In genomic region chr8:35293437-35294126, GRCm38 (mm10) we compare ENCODE assay signal across 17 mouse cellular contexts.
A peak's percentile ranks its signal among the peaks of the same experiment; 100 is the strongest.
DNase-seq lines count a peak whose midpoint lies in the region; ATAC-seq and TF ChIP-seq lines count a peak whose summit lies in the region.
"Had no signal": no experiment of that assay in that cellular context is flagged by ENCODE, and none has a peak within 500 bp of the region (broad histone marks: within the 10 kb centered on the region; RNA-seq: fewer than 3 reads in every experiment).

No protein-coding gene starts in this region.

- TF ChIP-seq CTCF in lung, postnatal 0 days (IDR thresholded peaks at IDR 0.05) = no peak
- no peak for TF ChIP-seq CTCF in lung, adult 2 months (IDR thresholded peaks at IDR 0.05; ENCODE audit: insufficient read depth, low read length)

- no peaks in the 10 kb centered on the region for H3K9me3 ChIP-seq in hindbrain, embryonic 15.5 days
- no peaks in the 10 kb centered on the region for H3K9me3 ChIP-seq in hindbrain, embryonic 11.5 days (ENCODE audit: control insufficient read depth, low read length)
- no peaks in the 10 kb centered on the region for H3K9me3 ChIP-seq in lung, postnatal 0 days (ENCODE audit: low read length)
- H3K9me3 ChIP-seq: forebrain, embryonic 15.5 days; liver, embryonic 12.5 days had no signal

- no peak for DNase-seq in hindbrain, embryonic 11.5 days (ENCODE audit: low spot score)
- peak; percentile 21 for DNase-seq in lung, postnatal 0 days (ENCODE audit: low spot score)
- DNase-seq in lung, adult 2 months = no peak
- DNase-seq in mesoderm, embryonic 11.5 days (ENCODE audit: low read depth, low spot score) = peak; percentile 19
- DNase-seq in layer of hippocampus, postnatal 36 days = no peak
- DNase-seq: adrenal gland, postnatal 10 days; cerebellum, adult 9-11 months; heart, adult 2 months; kidney, postnatal 14 days; right cerebral cortex, postnatal 4 days; thymus, postnatal 36 days had no signal

- TF ChIP-seq POLR2A in lung, adult 2 months (IDR thresholded peaks at IDR 0.05; ENCODE audit: borderline replicate concordance, extremely low read depth, low read depth, low read length) = no peak

- TF ChIP-seq EP300 in lung, postnatal 0 days (IDR thresholded peaks at IDR 0.05) = no peak

- H3K27me3 ChIP-seq in hindbrain, embryonic 15.5 days = no peaks in the 10 kb centered on the region
- no peaks in the 10 kb centered on the region for H3K27me3 ChIP-seq in hindbrain, embryonic 11.5 days (ENCODE audit: control insufficient read depth, insufficient read depth, low read length)
- H3K27me3 ChIP-seq in lung, postnatal 0 days (replicated peaks; ENCODE audit: insufficient read depth, low read length) = no peaks in the 10 kb centered on the region
- H3K27me3 ChIP-seq: forebrain, embryonic 15.5 days; liver, embryonic 12.5 days had no signal

- ATAC-seq in hindbrain, embryonic 15.5 days (ENCODE audit: low FRiP score, low read depth) = peak; percentile 48; the same call in 1 of the 2 replicates
- no peak for ATAC-seq in hindbrain, embryonic 11.5 days (ENCODE audit: low FRiP score)
- peak; percentile 57 for ATAC-seq in lung, postnatal 0 days
- ATAC-seq in megakaryocyte-erythroid progenitor cell, adult 5-6 weeks (replicated peaks; ENCODE audit: low FRiP score, low TSS enrichment, poor library complexity, severe bottlenecking) = no peak
- no peak for ATAC-seq in erythroid progenitor cell, adult 5-6 weeks (replicated peaks; ENCODE audit: low FRiP score, poor library complexity, severe bottlenecking)
- ATAC-seq: forebrain, embryonic 15.5 days; liver, embryonic 12.5 days had no signal

- H3K9ac ChIP-seq in hindbrain, embryonic 15.5 days = no peak overlapping the region
- no peak overlapping the region for H3K9ac ChIP-seq in hindbrain, embryonic 11.5 days (ENCODE audit: low read depth, low read length)
- H3K9ac ChIP-seq in lung, postnatal 0 days (replicated peaks; ENCODE audit: low read depth) = no peak overlapping the region
- H3K9ac ChIP-seq: forebrain, embryonic 15.5 days; liver, embryonic 12.5 days had no signal

- WGBS in hindbrain, embryonic 15.5 days = 59% methylated on average over 14 of the region's 14 CpGs
- WGBS in hindbrain, embryonic 11.5 days = 77% methylated on average over 14 of the region's 14 CpGs
- WGBS in lung, postnatal 0 days = 12% methylated on average over 14 of the region's 14 CpGs
- 31% methylated on average over 14 of the region's 14 CpGs for WGBS in lung, adult 2 months

- no peak overlapping the region for H3K4me2 ChIP-seq in hindbrain, embryonic 15.5 days
- no peak overlapping the region for H3K4me2 ChIP-seq in hindbrain, embryonic 11.5 days (replicated peaks; ENCODE audit: low read depth, low read length)
- H3K4me2 ChIP-seq in lung, postnatal 0 days (replicated peaks; ENCODE audit: low read depth, low read length) = no peak overlapping the region
- H3K4me2 ChIP-seq: forebrain, embryonic 15.5 days; liver, embryonic 12.5 days had no signal

- H3K4me3 ChIP-seq in hindbrain, embryonic 15.5 days = no peak overlapping the region
- no peak overlapping the region for H3K4me3 ChIP-seq in hindbrain, embryonic 11.5 days (ENCODE audit: low read depth, low read length)
- no peak overlapping the region for H3K4me3 ChIP-seq in lung, postnatal 0 days (ENCODE audit: low read depth, low read length)
- H3K4me3 ChIP-seq in lung, adult 2 months (replicated peaks; ENCODE audit: extremely low read depth, low read depth, low read length) = no peak overlapping the region
- H3K4me3 ChIP-seq: forebrain, embryonic 15.5 days; heart, adult 2 months; liver, embryonic 12.5 days; megakaryocyte, embryonic 14.5 days had no signal

- H3K36me3 ChIP-seq in hindbrain, embryonic 15.5 days = no peaks in the 10 kb centered on the region
- no peaks in the 10 kb centered on the region for H3K36me3 ChIP-seq in hindbrain, embryonic 11.5 days (ENCODE audit: control insufficient read depth, insufficient read depth, low read length)
- no peaks in the 10 kb centered on the region for H3K36me3 ChIP-seq in lung, postnatal 0 days (ENCODE audit: insufficient read depth, low read length)
- H3K36me3 ChIP-seq: forebrain, embryonic 15.5 days; liver, embryonic 12.5 days had no signal

- no peaks in the 10 kb centered on the region; the same call in 1 of the 2 replicates for H3K4me1 ChIP-seq in hindbrain, embryonic 15.5 days (replicated peaks)
- no peaks in the 10 kb centered on the region for H3K4me1 ChIP-seq in hindbrain, embryonic 11.5 days (replicated peaks; ENCODE audit: control insufficient read depth, insufficient read depth, low read length)
- H3K4me1 ChIP-seq in lung, postnatal 0 days (ENCODE audit: insufficient read depth, low read depth, low read length) = peaks cover 6% of the 10 kb centered on the region; the same call in 1 of the 2 replicates
- no peaks in the 10 kb centered on the region for H3K4me1 ChIP-seq in lung, adult 2 months (ENCODE audit: control insufficient read depth, insufficient read depth, low read length)
- H3K4me1 ChIP-seq: forebrain, embryonic 15.5 days; liver, embryonic 12.5 days had no signal

- no peak overlapping the region for H3K27ac ChIP-seq in hindbrain, embryonic 15.5 days (replicated peaks)
- H3K27ac ChIP-seq in hindbrain, embryonic 11.5 days (ENCODE audit: low read depth, low read length) = no peak overlapping the region
- H3K27ac ChIP-seq in lung, postnatal 0 days (ENCODE audit: low read length) = no peak overlapping the region
- H3K27ac ChIP-seq: forebrain, embryonic 15.5 days; heart, adult 2 months; liver, embryonic 12.5 days had no signal

Comparison
In these comparisons a context has a peak if more than half of its experiments do, and no peak if none do; other contexts are left out.
1. ATAC-seq: peak in hindbrain, embryonic 15.5 days (single experiment) and lung, postnatal 0 days (single experiment); none in hindbrain, embryonic 11.5 days (single experiment), megakaryocyte-erythroid progenitor cell, adult 5-6 weeks (single experiment) and erythroid progenitor cell, adult 5-6 weeks (single experiment).
2. DNase-seq: peak in lung, postnatal 0 days (single experiment) and mesoderm, embryonic 11.5 days (single experiment); none in hindbrain, embryonic 11.5 days (single experiment), lung, adult 2 months (single experiment) and layer of hippocampus, postnatal 36 days (0 of 2).